Mouse (Mus musculus) heart, embryonic 11.5 days (tissue): ENCODE measurements at regions not wholly inside any gene's neighbourhood (a gene's known extent, or its start where the extent isn't known, plus 50 kb on each side); places are given as distances from the start of the nearest gene placed in this dataset.

Source experiments
- ATAC-seq: fragments of 200-750 bp; cut with Nextera tagmentation; replicated peaks from 2 replicates; pipeline ENCODE4 v1.8.0; 2017; ENCODE audit warnings: moderate library complexity; ENCODE audit not compliant: insufficient number of reproducible peaks, low FRiP score, low TSS enrichment
- H3K27ac ChIP-seq: fragments of 300-500 bp; sonication (generic); 2 replicates; pipeline ENCODE4 v1.5.1; 2014; ENCODE audit warnings: mild to moderate bottlenecking, low read depth, low read length
- H3K27me3 ChIP-seq: fragments of 300-500 bp; sonication (generic); 2 replicates; pipeline ENCODE4 v1.6.1; 2014; ENCODE audit warnings: mild to moderate bottlenecking, low read length, mixed read lengths; ENCODE audit not compliant: control insufficient read depth, insufficient read depth
- H3K36me3 ChIP-seq: fragments of 300-500 bp; sonication (generic); 2 replicates; pipeline ENCODE4 v1.6.1; 2014; ENCODE audit warnings: mild to moderate bottlenecking, low read length, moderate library complexity, mixed read lengths; ENCODE audit not compliant: control insufficient read depth, insufficient read depth
- H3K4me1 ChIP-seq: fragments of 300-500 bp; sonication (generic); 2 replicates; pipeline ENCODE4 v1.6.1; 2014; ENCODE audit warnings: low read length; ENCODE audit not compliant: control insufficient read depth, insufficient read depth
- H3K4me2 ChIP-seq: fragments of 300-500 bp; sonication (generic); 2 replicates; pipeline ENCODE4 v1.6.1; 2014; ENCODE audit warnings: mild to moderate bottlenecking, moderate library complexity
- H3K4me3 ChIP-seq: fragments of 300-500 bp; sonication (generic); 2 replicates; pipeline ENCODE4 v1.5.1; 2014; ENCODE audit warnings: low read depth, low read length
- H3K9ac ChIP-seq: fragments of 300-500 bp; sonication (generic); 2 replicates; pipeline ENCODE4 v1.6.1; 2014; ENCODE audit warnings: mild to moderate bottlenecking, low read depth, low read length, moderate library complexity
- H3K9me3 ChIP-seq: fragments of 300-500 bp; sonication (generic); replicated peaks from 2 replicates; pipeline ENCODE4 v1.6.1; 2016; ENCODE audit warnings: low read length; ENCODE audit not compliant: control insufficient read depth
- WGBS: fragments of 180-500 bp; shearing (Covaris S2); extraction: QIAGEN DNeasy Blood & Tissue Kit; methylation state at CpG from one replicate; pipeline ENCODE4 v1.1.7; 2014; ENCODE audit not compliant: insufficient replicate concordance; 5-methylcytosine and 5-hydroxymethylcytosine counted together

GRCm38 (mm10) chr4:31825438-31825830 lies 138.5 kb upstream of the Map3k7 start:
- peak overlapping the region; percentile 3; the same call in 1 of the 2 replicates for H3K27ac ChIP-seq
- H3K4me2 ChIP-seq = no peak overlapping the region
- WGBS = 55% methylated on average over 3 of the region's 3 CpGs

GRCm38 (mm10) chr4:31826661-31827060 lies 137.2 kb upstream of the Map3k7 start:
- Histone ChIP-seq H3K4me3 (no peak overlapping the region), H3K4me2 (no peak overlapping the region), H3K4me1 (peaks cover 11% of the 10 kb centered on the region; the same call in 1 of the 2 replicates), H3K27me3 (no peaks in the 10 kb centered on the region), H3K27ac (no peak overlapping the region), H3K9ac (no peak overlapping the region), H3K9me3 (no peaks in the 10 kb centered on the region), H3K36me3 (no peaks in the 10 kb centered on the region)
- 84% methylated on average over 8 of the region's 8 CpGs for WGBS
- ATAC-seq = no peak

More at GRCm38 (mm10) chr4:31825438-31825830, 138.5 kb upstream of the Map3k7 start:
- ATAC-seq = no peak
- Histone ChIP-seq H3K9ac (no peak overlapping the region), H3K36me3 (no peaks in the 10 kb centered on the region), H3K9me3 (no peaks in the 10 kb centered on the region), H3K4me1 (peaks cover 11% of the 10 kb centered on the region; the same call in 1 of the 2 replicates), H3K27me3 (no peaks in the 10 kb centered on the region), H3K4me3 (no peak overlapping the region)

- H3K36me3 ChIP-seq = no peaks in the 10 kb centered on the region
- no peak overlapping the region for H3K4me3 ChIP-seq
- H3K9ac ChIP-seq = no peak overlapping the region
- 72% methylated on average over 7 of the region's 7 CpGs for WGBS
- H3K9me3 ChIP-seq = no peaks in the 10 kb centered on the region
- H3K4me1 ChIP-seq = peaks cover 11% of the 10 kb centered on the region; the same call in 1 of the 2 replicates
- ATAC-seq = no peak
- H3K4me2 ChIP-seq = no peak overlapping the region
- H3K27ac ChIP-seq = no peak overlapping the region
- H3K27me3 ChIP-seq = no peaks in the 10 kb centered on the region
Observed at GRCm38 (mm10) chr4:31827266-31827665, 136.6 kb upstream of the Map3k7 start.

GRCm38 (mm10) chr4:31830241-31830640 lies 133.7 kb upstream of the Map3k7 start:
- no peak for ATAC-seq
- no peak overlapping the region for H3K4me3 ChIP-seq
- peaks cover 13% of the 10 kb centered on the region for H3K4me1 ChIP-seq
- no peaks in the 10 kb centered on the region for H3K36me3 ChIP-seq
- no peak overlapping the region for H3K27ac ChIP-seq
- H3K9ac ChIP-seq = no peak overlapping the region
- 56% methylated on average over 11 of the region's 11 CpGs for WGBS
- no peaks in the 10 kb centered on the region for H3K27me3 ChIP-seq
- H3K4me2 ChIP-seq = no peak overlapping the region
- H3K9me3 ChIP-seq = no peaks in the 10 kb centered on the region

- no peak for ATAC-seq
- WGBS = 82% methylated on average over 2 of the region's 2 CpGs
- Histone ChIP-seq H3K4me2 (no peak overlapping the region), H3K27ac (no peak overlapping the region), H3K36me3 (no peaks in the 10 kb centered on the region), H3K9me3 (no peaks in the 10 kb centered on the region), H3K4me3 (no peak overlapping the region), H3K4me1 (peaks cover 20% of the 10 kb centered on the region), H3K27me3 (no peaks in the 10 kb centered on the region), H3K9ac (no peak overlapping the region)
Observed at GRCm38 (mm10) chr4:31831469-31831868, 132.4 kb upstream of the Map3k7 start.

GRCm38 (mm10) chr4:31833828-31834227 lies 130.1 kb upstream of the Map3k7 start:
- H3K4me1 ChIP-seq = peaks cover 28% of the 10 kb centered on the region
- no peak overlapping the region for H3K4me3 ChIP-seq
- 65% methylated on average over 4 of the region's 4 CpGs for WGBS
- H3K36me3 ChIP-seq = no peaks in the 10 kb centered on the region
- no peak for ATAC-seq
- no peak overlapping the region for H3K4me2 ChIP-seq
- no peak overlapping the region for H3K27ac ChIP-seq
- H3K9ac ChIP-seq = no peak overlapping the region
- H3K9me3 ChIP-seq = no peaks in the 10 kb centered on the region
- no peaks in the 10 kb centered on the region for H3K27me3 ChIP-seq

- Histone ChIP-seq H3K27me3 (no peaks in the 10 kb centered on the region), H3K4me1 (peaks cover 34% of the 10 kb centered on the region), H3K4me3 (no peak overlapping the region), H3K9ac (no peak overlapping the region), H3K27ac (no peak overlapping the region; the same call in 1 of the 2 replicates), H3K4me2 (no peak overlapping the region), H3K9me3 (no peaks in the 10 kb centered on the region), H3K36me3 (no peaks in the 10 kb centered on the region)
- 26% methylated on average over 5 of the region's 5 CpGs for WGBS
- no peak for ATAC-seq
Observed at GRCm38 (mm10) chr4:31835051-31835450, 128.8 kb upstream of the Map3k7 start.

- H3K9me3 ChIP-seq = no peaks in the 10 kb centered on the region
- H3K27ac ChIP-seq = no peak overlapping the region
- peaks cover 34% of the 10 kb centered on the region for H3K4me1 ChIP-seq
- no peaks in the 10 kb centered on the region for H3K27me3 ChIP-seq
- no peaks in the 10 kb centered on the region for H3K36me3 ChIP-seq
- no peak overlapping the region for H3K4me2 ChIP-seq
- H3K9ac ChIP-seq = no peak overlapping the region
- no peak overlapping the region for H3K4me3 ChIP-seq
- ATAC-seq = no peak
- 54% methylated on average over 5 of the region's 5 CpGs for WGBS
Observed at GRCm38 (mm10) chr4:31838592-31838991, 125.3 kb upstream of the Map3k7 start.

- no peaks in the 10 kb centered on the region for H3K36me3 ChIP-seq
- H3K9me3 ChIP-seq = peaks cover 5% of the 10 kb centered on the region
- no peak for ATAC-seq
- no peaks in the 10 kb centered on the region for H3K27me3 ChIP-seq
- 73% methylated on average over 6 of the region's 6 CpGs for WGBS
- no peak overlapping the region for H3K9ac ChIP-seq
- no peak overlapping the region for H3K4me2 ChIP-seq
- no peak overlapping the region for H3K4me3 ChIP-seq
- no peaks in the 10 kb centered on the region for H3K4me1 ChIP-seq
- H3K27ac ChIP-seq = no peak overlapping the region
Observed at GRCm38 (mm10) chr4:31849763-31850162, 114.1 kb upstream of the Map3k7 start.
